Mouse (Mus musculus): ENCODE results near the gene Sh3glb2.

DNA sequence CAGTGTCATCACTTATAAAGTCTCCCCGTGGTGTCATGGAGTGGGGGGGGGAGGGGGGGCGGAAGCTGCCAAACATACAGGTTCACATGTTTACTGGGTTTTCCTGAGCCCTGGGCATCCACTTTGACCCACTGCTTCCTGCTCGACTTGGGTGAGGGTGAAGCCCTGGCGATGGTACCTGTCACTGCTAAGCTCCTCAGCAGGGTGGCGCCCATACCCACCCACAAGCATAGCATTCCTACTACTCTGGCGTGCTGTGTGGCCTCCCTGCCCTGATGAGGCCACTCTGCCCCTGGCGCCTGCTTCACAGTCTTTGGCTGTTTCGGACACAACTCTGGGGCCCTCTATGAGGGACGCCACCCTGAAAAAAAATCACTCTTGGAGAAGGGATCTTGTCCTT, 2.2 kb downstream of the Sh3glb2 start:
- no peak for TF ChIP-seq CTCF (IDR thresholded peaks at IDR 0.05; ENCODE audit: low read depth, low read length)
- no peak for TF ChIP-seq POLR2A (IDR thresholded peaks at IDR 0.05; ENCODE audit: extremely low read depth, insufficient read depth, low read length)
